Comparison of ENCODE assay signal across 24 mouse cellular contexts in the genomic region with DNA sequence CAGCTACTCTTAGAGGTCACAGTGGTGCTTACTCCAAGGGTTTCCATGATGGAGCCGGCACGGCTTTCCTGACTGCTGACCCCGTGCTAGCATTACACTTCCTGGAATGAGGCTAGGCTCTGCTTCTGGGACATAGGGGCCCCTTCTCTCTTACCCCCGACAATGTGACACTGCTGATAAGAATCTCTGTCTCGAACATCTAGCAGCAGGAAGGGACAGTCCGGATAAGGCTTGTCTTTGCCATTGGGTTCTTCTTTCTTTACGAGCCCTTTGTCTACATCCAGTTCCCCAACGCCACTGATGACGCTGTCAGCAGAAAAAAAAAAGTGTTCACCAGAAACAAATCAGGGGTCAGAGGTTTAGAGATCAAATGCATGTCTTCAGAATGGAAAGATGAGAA. TPM values are rescaled to one million over a fixed set of nuclear protein-coding genes. Genes with fewer than 3 reads are reported as not detected.
DNase-seq lines count a peak whose midpoint lies in the region; ATAC-seq and TF ChIP-seq lines count a peak whose summit lies in the region.
"Had no signal": no experiment of that assay in that cellular context is flagged by ENCODE, and none has a peak within 500 bp of the region (broad histone marks: within the 10 kb centered on the region; RNA-seq: fewer than 3 reads in every experiment).

No protein-coding gene starts in this region.

- DNase-seq in forebrain, embryonic 11.5 days (ENCODE audit: low spot score): peak; percentile 48
- no peak for DNase-seq in forebrain, postnatal 0 days
- peak; percentile 20 for DNase-seq in G1E (ENCODE audit: low spot score)
- no peak for DNase-seq in limb, embryonic 11.5 days (ENCODE audit: low spot score)
- no peak for DNase-seq in adrenal gland, adult 2 months
- DNase-seq: adrenal gland, postnatal 25 days; cerebellum, adult 2 months; cerebellum, postnatal 10 days; gastrocnemius, adult 2 months; gastrocnemius, postnatal 25 days; heart, postnatal 10 days; heart, postnatal 4 days had no signal

- no peaks in the 10 kb centered on the region for H3K9me3 ChIP-seq in forebrain, embryonic 11.5 days (ENCODE audit: control insufficient read depth, low read length)
- H3K9me3 ChIP-seq in forebrain, postnatal 0 days (ENCODE audit: low read length): no peaks in the 10 kb centered on the region
- H3K9me3 ChIP-seq in kidney, embryonic 16.5 days (ENCODE audit: low read length): no peaks in the 10 kb centered on the region
- no peaks in the 10 kb centered on the region for H3K9me3 ChIP-seq in kidney, embryonic 14.5 days (ENCODE audit: control insufficient read depth, low read length)
- H3K9me3 ChIP-seq in G1E (replicated peaks): no peaks in the 10 kb centered on the region
- no peaks in the 10 kb centered on the region for H3K9me3 ChIP-seq in limb, embryonic 11.5 days (ENCODE audit: control insufficient read depth, low read length)
- H3K9me3 ChIP-seq: embryonic facial prominence, embryonic 15.5 days; forebrain, embryonic 12.5 days; hindbrain, embryonic 13.5 days had no signal

- TF ChIP-seq CTCF in forebrain, postnatal 0 days (IDR thresholded peaks at IDR 0.05; ENCODE audit: low read depth): no peak
- no peak for TF ChIP-seq CTCF in G1E (IDR thresholded peaks at IDR 0.05; ENCODE audit: low read depth, low read length)

- H3K4me1 ChIP-seq in forebrain, embryonic 11.5 days (replicated peaks; ENCODE audit: control insufficient read depth, insufficient read depth, low read length): peaks cover 22% of the 10 kb centered on the region
- H3K4me1 ChIP-seq in forebrain, postnatal 0 days (ENCODE audit: insufficient read depth): peaks cover 19% of the 10 kb centered on the region
- H3K4me1 ChIP-seq in kidney, embryonic 16.5 days (ENCODE audit: insufficient read depth, low read length): peaks cover 34% of the 10 kb centered on the region
- H3K4me1 ChIP-seq in kidney, embryonic 14.5 days (ENCODE audit: control insufficient read depth, insufficient read depth, low read length): peaks cover 26% of the 10 kb centered on the region
- peaks cover 41% of the 10 kb centered on the region for H3K4me1 ChIP-seq in G1E (ENCODE audit: insufficient read depth, low read depth, low read length)
- H3K4me1 ChIP-seq in limb, embryonic 11.5 days (ENCODE audit: control insufficient read depth, insufficient read depth, low read length): peaks cover 36% of the 10 kb centered on the region

- no peaks in the 10 kb centered on the region for H3K36me3 ChIP-seq in forebrain, embryonic 11.5 days (ENCODE audit: control insufficient read depth, insufficient read depth, low read length)
- H3K36me3 ChIP-seq in forebrain, postnatal 0 days (ENCODE audit: insufficient read depth): no peaks in the 10 kb centered on the region
- no peaks in the 10 kb centered on the region; the same call in 1 of the 2 replicates for H3K36me3 ChIP-seq in kidney, embryonic 16.5 days (ENCODE audit: insufficient read depth, low read length)
- H3K36me3 ChIP-seq in kidney, embryonic 14.5 days (ENCODE audit: control insufficient read depth, insufficient read depth, low read length): peaks cover 3% of the 10 kb centered on the region; the same call in 1 of the 2 replicates
- H3K36me3 ChIP-seq in G1E (replicated peaks): peaks cover 31% of the 10 kb centered on the region
- H3K36me3 ChIP-seq in limb, embryonic 11.5 days (ENCODE audit: control insufficient read depth, insufficient read depth, low read length): 0 out of 2 replicates have a peak, but pooled peaks cover 3% of the 10 kb centered on the region
- H3K36me3 ChIP-seq: embryonic facial prominence, embryonic 15.5 days; hindbrain, embryonic 13.5 days had no signal

- H3K4me3 ChIP-seq in forebrain, embryonic 11.5 days (ENCODE audit: low read depth, low read length): no peak overlapping the region
- no peak overlapping the region for H3K4me3 ChIP-seq in forebrain, postnatal 0 days (ENCODE audit: low read depth, low read length)
- no peak overlapping the region for H3K4me3 ChIP-seq in kidney, embryonic 16.5 days (ENCODE audit: low read length)
- no peak overlapping the region for H3K4me3 ChIP-seq in kidney, embryonic 14.5 days (ENCODE audit: low read length)
- peak overlapping the region; percentile 38; the same call in 1 of the 2 replicates for H3K4me3 ChIP-seq in G1E (ENCODE audit: low read depth, low read length)
- no peak overlapping the region for H3K4me3 ChIP-seq in limb, embryonic 11.5 days (ENCODE audit: low read depth, low read length)
- H3K4me3 ChIP-seq: embryonic facial prominence, embryonic 15.5 days; erythroblast, embryonic 14.5 days; forebrain, embryonic 12.5 days; gastrocnemius, adult 2 months; hindbrain, embryonic 13.5 days had no signal

- no peak overlapping the region for H3K27ac ChIP-seq in forebrain, embryonic 11.5 days (ENCODE audit: low read depth, low read length)
- no peak overlapping the region for H3K27ac ChIP-seq in forebrain, postnatal 0 days (ENCODE audit: low read depth, low read length)
- H3K27ac ChIP-seq in kidney, embryonic 16.5 days (ENCODE audit: low read length): peak overlapping the region; percentile 14; the same call in 1 of the 2 replicates
- H3K27ac ChIP-seq in kidney, embryonic 14.5 days (ENCODE audit: low read depth, low read length): no peak overlapping the region
- H3K27ac ChIP-seq in limb, embryonic 11.5 days (replicated peaks; ENCODE audit: low read depth, low read length): 0 out of 2 replicates have a peak overlapping the region, but pooled peaks have one; percentile 4
- H3K27ac ChIP-seq: embryonic facial prominence, embryonic 15.5 days; gastrocnemius, adult 2 months; hindbrain, embryonic 13.5 days had no signal

- no peak for ATAC-seq in forebrain, embryonic 11.5 days (replicated peaks; ENCODE audit: low FRiP score)
- ATAC-seq in forebrain, postnatal 0 days: no peak
- no peak for ATAC-seq in kidney, embryonic 16.5 days (ENCODE audit: low FRiP score, low TSS enrichment)
- no peak for ATAC-seq in kidney, embryonic 14.5 days (ENCODE audit: low FRiP score, low TSS enrichment)
- peak; percentile 68 for ATAC-seq in G1E (ENCODE audit: extremely low read depth, insufficient number of reproducible peaks, low FRiP score, poor library complexity, severe bottlenecking)
- ATAC-seq in limb, embryonic 11.5 days (ENCODE audit: insufficient number of reproducible peaks, low FRiP score, low TSS enrichment, low read depth): no peak
- ATAC-seq: activated CD4-positive, CD25-positive, alpha-beta regulatory T cell, adult 4 months; Patski had no signal

- H3K4me2 ChIP-seq in forebrain, embryonic 11.5 days (ENCODE audit: low read depth, low read length, severe bottlenecking): no peak overlapping the region
- no peak overlapping the region for H3K4me2 ChIP-seq in forebrain, postnatal 0 days (ENCODE audit: low read depth)
- H3K4me2 ChIP-seq in kidney, embryonic 16.5 days (replicated peaks; ENCODE audit: low read depth, low read length): no peak overlapping the region
- H3K4me2 ChIP-seq in kidney, embryonic 14.5 days (replicated peaks; ENCODE audit: low read depth, low read length): no peak overlapping the region
- no peak overlapping the region for H3K4me2 ChIP-seq in limb, embryonic 11.5 days (ENCODE audit: low read depth, severe bottlenecking)
- H3K4me2 ChIP-seq: embryonic facial prominence, embryonic 15.5 days; forebrain, embryonic 12.5 days; hindbrain, embryonic 13.5 days had no signal

- 80% methylated on average over 9 of the region's 9 CpGs for whole genome bisulfite sequencing in forebrain, embryonic 11.5 days
- WGBS in forebrain, postnatal 0 days: 85% methylated on average over 9 of the region's 9 CpGs
- WGBS in kidney, embryonic 16.5 days: 64% methylated on average over 9 of the region's 9 CpGs
- 64% methylated on average over 9 of the region's 9 CpGs for WGBS in kidney, embryonic 14.5 days
- WGBS in limb, embryonic 11.5 days: 79% methylated on average over 9 of the region's 9 CpGs

- no peak overlapping the region for H3K9ac ChIP-seq in forebrain, embryonic 11.5 days (ENCODE audit: low read length)
- H3K9ac ChIP-seq in forebrain, postnatal 0 days: no peak overlapping the region
- no peak overlapping the region for H3K9ac ChIP-seq in kidney, embryonic 16.5 days (replicated peaks; ENCODE audit: low read length)
- no peak overlapping the region for H3K9ac ChIP-seq in kidney, embryonic 14.5 days (ENCODE audit: low read depth, low read length)
- H3K9ac ChIP-seq in limb, embryonic 11.5 days (ENCODE audit: low read length): no peak overlapping the region
- H3K9ac ChIP-seq: embryonic facial prominence, embryonic 15.5 days; forebrain, embryonic 12.5 days; hindbrain, embryonic 13.5 days had no signal

- no peaks in the 10 kb centered on the region for H3K27me3 ChIP-seq in forebrain, embryonic 11.5 days (ENCODE audit: control insufficient read depth, insufficient read depth, low read length)
- H3K27me3 ChIP-seq in forebrain, postnatal 0 days (ENCODE audit: insufficient read depth, low read length): no peaks in the 10 kb centered on the region
- no peaks in the 10 kb centered on the region for H3K27me3 ChIP-seq in kidney, embryonic 16.5 days (ENCODE audit: insufficient read depth, low read length)
- no peaks in the 10 kb centered on the region for H3K27me3 ChIP-seq in kidney, embryonic 14.5 days (ENCODE audit: control insufficient read depth, insufficient read depth, low read length)
- no peaks in the 10 kb centered on the region for H3K27me3 ChIP-seq in G1E (ENCODE audit: insufficient read depth, low read length)
- no peaks in the 10 kb centered on the region for H3K27me3 ChIP-seq in limb, embryonic 11.5 days (ENCODE audit: control insufficient read depth, insufficient read depth, low read length)
- H3K27me3 ChIP-seq: embryonic facial prominence, embryonic 15.5 days; forebrain, embryonic 12.5 days; hindbrain, embryonic 13.5 days; Patski had no signal

RNA-seq across cellular contexts. Expression of a gene that starts 19.6 kb away (rescaled TPM):
- polyA plus RNA-seq in forebrain, embryonic 11.5 days (2014; fragmentation: Nextera tagmentation; extraction: Ambion mirVana): 0.16 TPM in 1 of 2 replicates, not detected in the other
- total RNA-seq in forebrain, postnatal 0 days (2014; rRNA removed): 1.1 TPM in 1 of 2 replicates, not detected in the other
- 0.29 and 0.69 TPM in 2 replicates for polyA plus RNA-seq in forebrain, postnatal 0 days (2015; fragmentation: Nextera tagmentation; extraction: Ambion mirVana)
- polyA plus RNA-seq in kidney, embryonic 16.5 days (2015; fragmentation: Nextera tagmentation; extraction: Ambion mirVana): 1.8 and 2.4 TPM in 2 replicates
- polyA plus RNA-seq in kidney, embryonic 14.5 days (2014; fragmentation: Nextera tagmentation; extraction: Ambion mirVana): 1.8 and 2.0 TPM in 2 replicates
- not detected in 2 replicates for total RNA-seq in G1E (2014; fragmentation: Nextera tagmentation)
- not detected in 2 replicates for total RNA-seq in G1E (2017)
- polyA plus RNA-seq in G1E (2012): not detected in 2 replicates
- polyA plus RNA-seq in limb, embryonic 11.5 days (2014; fragmentation: Nextera tagmentation; extraction: Ambion mirVana): 0.27 TPM in 1 of 2 replicates, not detected in the other
- total RNA-seq in adrenal gland, adult 2 months (2021): not detected
- polyA plus RNA-seq in adrenal gland, adult 2 months (2012; rRNA removed): not detected in 2 replicates
- total RNA-seq: adrenal gland, adult 18-20 months; adrenal gland, postnatal 25 days; gastrocnemius, adult 2 months; gastrocnemius, postnatal 25 days; granulocyte monocyte progenitor cell, adult 5-6 weeks had no signal
- polyA plus RNA-seq: activated CD4-positive, CD25-positive, alpha-beta regulatory T cell, adult 4 months; C2C12; cerebellum, adult 2 months; erythroblast, embryonic 14.5 days; forebrain, embryonic 12.5 days; Patski had no signal

RNA-seq across cellular contexts. Expression of a gene that starts 34.9 kb away (rescaled TPM):
- 21.6 and 24.1 TPM in 2 replicates for polyA plus RNA-seq in forebrain, embryonic 11.5 days (2014; fragmentation: Nextera tagmentation; extraction: Ambion mirVana)
- 10.2 and 14.1 TPM in 2 replicates for total RNA-seq in forebrain, postnatal 0 days (2014; rRNA removed)
- polyA plus RNA-seq in forebrain, postnatal 0 days (2015; fragmentation: Nextera tagmentation; extraction: Ambion mirVana): 8.8 and 10.6 TPM in 2 replicates
- 20.6 and 21.6 TPM in 2 replicates for polyA plus RNA-seq in kidney, embryonic 16.5 days (2015; fragmentation: Nextera tagmentation; extraction: Ambion mirVana)
- 31.2 and 31.8 TPM in 2 replicates for polyA plus RNA-seq in kidney, embryonic 14.5 days (2014; fragmentation: Nextera tagmentation; extraction: Ambion mirVana)
- total RNA-seq in G1E (2014; fragmentation: Nextera tagmentation) (18.3 and 28.3 TPM in 2 replicates), G1E (2017) (8.8 and 14.6 TPM in 2 replicates)
- 32.6 and 34.5 TPM in 2 replicates for polyA plus RNA-seq in G1E (2012)
- polyA plus RNA-seq in limb, embryonic 11.5 days (2014; fragmentation: Nextera tagmentation; extraction: Ambion mirVana): 43.2 and 48.9 TPM in 2 replicates
- 1 to 10 TPM; 5.9 to 9.3 TPM for total RNA-seq in adrenal gland, adult 2 months (2021)
- polyA plus RNA-seq in adrenal gland, adult 2 months (2012; rRNA removed): 3.4 and 4.5 TPM in 2 replicates

RNA-seq across cellular contexts. Expression of a gene that starts 47.8 kb away (rescaled TPM):
- 0.15 and 0.72 TPM in 2 replicates for polyA plus RNA-seq in forebrain, embryonic 11.5 days (2014; fragmentation: Nextera tagmentation; extraction: Ambion mirVana)
- total RNA-seq in forebrain, postnatal 0 days (2014; rRNA removed): not detected in 2 replicates
- polyA plus RNA-seq in forebrain, postnatal 0 days (2015; fragmentation: Nextera tagmentation; extraction: Ambion mirVana): 0.11 TPM in 1 of 2 replicates, not detected in the other
- 0.64 and 0.66 TPM in 2 replicates for polyA plus RNA-seq in kidney, embryonic 16.5 days (2015; fragmentation: Nextera tagmentation; extraction: Ambion mirVana)
- 0.57 and 1.0 TPM in 2 replicates for polyA plus RNA-seq in kidney, embryonic 14.5 days (2014; fragmentation: Nextera tagmentation; extraction: Ambion mirVana)
- total RNA-seq in G1E (2014; fragmentation: Nextera tagmentation): not detected in 2 replicates
- total RNA-seq in G1E (2017): not detected in 2 replicates
- not detected in 2 replicates for polyA plus RNA-seq in G1E (2012)
- 0.33 and 0.55 TPM in 2 replicates for polyA plus RNA-seq in limb, embryonic 11.5 days (2014; fragmentation: Nextera tagmentation; extraction: Ambion mirVana)
- not detected for total RNA-seq in adrenal gland, adult 2 months (2021)
- not detected in 2 replicates for polyA plus RNA-seq in adrenal gland, adult 2 months (2012; rRNA removed)
- total RNA-seq: adrenal gland, adult 18-20 months; adrenal gland, postnatal 25 days; gastrocnemius, adult 2 months; gastrocnemius, postnatal 25 days; granulocyte monocyte progenitor cell, adult 5-6 weeks; heart, adult 8-10 months; heart, postnatal 10 days had no signal
- polyA plus RNA-seq: activated CD4-positive, CD25-positive, alpha-beta regulatory T cell, adult 4 months; C2C12; cerebellum, adult 2 months; erythroblast, embryonic 14.5 days; hindbrain, embryonic 13.5 days had no signal

Comparison
In these comparisons a context has a peak if more than half of its experiments do, and no peak if none do; other contexts are left out.
1. DNase-seq: peak in forebrain, embryonic 11.5 days (single experiment) and G1E (single experiment); none in forebrain, postnatal 0 days (single experiment), limb, embryonic 11.5 days (single experiment) and adrenal gland, adult 2 months (single experiment).
2. H3K27ac ChIP-seq: peak in kidney, embryonic 16.5 days (single experiment) and limb, embryonic 11.5 days (single experiment); none in forebrain, embryonic 11.5 days (single experiment), forebrain, postnatal 0 days (single experiment) and kidney, embryonic 14.5 days (single experiment).